Mouse (Mus musculus) gastrocnemius, postnatal 14 days (tissue): Measurements from ENCODE around the gene Ldhal6b. TPM values are rescaled to one million over a fixed set of nuclear protein-coding genes. Genes with fewer than 3 reads are reported as not detected.

ENCODE experiments used
- DNase-seq: peaks from one replicate; pipeline ENCODE4 v3.0.0; 2021; ENCODE audit warnings: mixed read lengths
- intact Hi-C: fragments of 180-260 bp; cut with DNase I; formaldehyde crosslinking; loops from one replicate; pipeline ENCODE4 v1.15.1; 2025; ENCODE audit warnings: low total_unique reads
- microRNA-seq, 2 experiments: library from miRNA; unstranded; fragments of <30 nt; microRNA quantifications; one replicate each; pipeline ENCODE4 v1.2.0; 2021
- total RNA-seq, 2 experiments: library from RNA; stranded (reverse); gene quantifications; 2 replicates each; pipeline ENCODE4 v1.2.3; 2021

The Ldhal6b gene
- total RNA-seq, 2 experiments from 2014 or later = 0.14 to 0.47 TPM

GRCm38 (mm10) chr17:5377151-5377929 is 41.2 kb downstream of the Ldhal6b start:
- DNase-seq = no peak
- intact Hi-C loops = no loop called here

DNA sequence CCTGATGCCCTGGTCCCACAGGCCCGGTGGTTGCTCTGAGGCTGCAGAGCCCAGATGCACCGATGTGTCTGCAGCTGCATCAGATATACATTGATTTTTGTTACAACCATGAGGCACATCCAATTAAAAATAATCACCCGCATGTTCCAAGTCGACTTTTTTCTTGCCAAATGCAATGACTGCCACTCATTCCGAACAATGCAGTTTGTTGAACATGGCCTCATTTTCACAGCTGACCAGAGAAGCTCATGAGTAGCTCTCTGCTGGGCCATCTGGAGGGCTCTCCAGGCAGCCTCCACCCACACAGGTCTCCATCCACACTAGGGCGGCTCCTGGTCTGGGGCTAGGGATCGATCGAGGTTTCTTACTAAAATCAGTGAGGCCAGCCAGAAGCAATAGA is 45.6 kb downstream of the Ldhal6b start:
- intact Hi-C loops = no loop called here

GRCm38 (mm10) chr17:5371521-5371920 is 47.0 kb downstream of the Ldhal6b start:
- DNase-seq = no peak
- intact Hi-C loops = no loop called here

More for the DNA sequence above, 45.6 kb downstream of the Ldhal6b start:
- DNase-seq = no peak

DNA sequence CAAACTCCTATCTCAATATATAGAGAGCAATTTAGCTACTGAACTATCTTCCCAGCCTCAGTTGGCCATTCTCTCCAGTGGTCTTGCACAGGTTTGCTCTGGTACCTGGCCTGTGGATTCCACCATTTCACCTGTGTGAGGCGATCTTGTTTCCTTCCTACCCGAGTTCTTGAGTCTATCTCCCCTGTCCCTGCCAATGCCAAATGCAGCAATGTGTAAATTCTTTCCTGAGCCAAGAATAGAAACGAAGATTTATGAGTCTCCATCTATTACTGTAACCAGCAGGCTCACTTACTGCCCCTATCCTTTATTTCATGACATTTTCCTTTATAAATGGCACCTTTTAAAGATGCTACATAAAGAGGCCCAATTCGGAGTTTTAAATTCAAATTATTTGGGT is 47.5 kb downstream of the Ldhal6b start:
- intact Hi-C loops = no loop called here
- DNase-seq = no peak

Small RNAs within 50 kb of the gene (microRNA-seq; reads per million reads assigned to microRNA genes)
- 0 reads per million in 2 experiments for gene Gm22475

Other genes starting within 250 kb of the Ldhal6b start
- gene Tmem242, start 21.5 kb upstream of the Ldhal6b start, total RNA-seq = 100 to 1,000 TPM; 113 to 123 TPM
- 1 to 10 TPM; 2.4 to 4.1 TPM for gene Zdhhc14, start 73.8 kb upstream of the Ldhal6b start, total RNA-seq